Mouse (Mus musculus) CD4-positive helper T cell, adult 2 months (primary cell): ENCODE measurements around the gene Csf3r.

ENCODE experiments used
- DNase-seq: peaks from one replicate; pipeline ENCODE4 v3.0.0-alpha.2; 2012; ENCODE audit warnings: low read depth, missing footprints, low spot score

Gene Csf3r

DNA sequence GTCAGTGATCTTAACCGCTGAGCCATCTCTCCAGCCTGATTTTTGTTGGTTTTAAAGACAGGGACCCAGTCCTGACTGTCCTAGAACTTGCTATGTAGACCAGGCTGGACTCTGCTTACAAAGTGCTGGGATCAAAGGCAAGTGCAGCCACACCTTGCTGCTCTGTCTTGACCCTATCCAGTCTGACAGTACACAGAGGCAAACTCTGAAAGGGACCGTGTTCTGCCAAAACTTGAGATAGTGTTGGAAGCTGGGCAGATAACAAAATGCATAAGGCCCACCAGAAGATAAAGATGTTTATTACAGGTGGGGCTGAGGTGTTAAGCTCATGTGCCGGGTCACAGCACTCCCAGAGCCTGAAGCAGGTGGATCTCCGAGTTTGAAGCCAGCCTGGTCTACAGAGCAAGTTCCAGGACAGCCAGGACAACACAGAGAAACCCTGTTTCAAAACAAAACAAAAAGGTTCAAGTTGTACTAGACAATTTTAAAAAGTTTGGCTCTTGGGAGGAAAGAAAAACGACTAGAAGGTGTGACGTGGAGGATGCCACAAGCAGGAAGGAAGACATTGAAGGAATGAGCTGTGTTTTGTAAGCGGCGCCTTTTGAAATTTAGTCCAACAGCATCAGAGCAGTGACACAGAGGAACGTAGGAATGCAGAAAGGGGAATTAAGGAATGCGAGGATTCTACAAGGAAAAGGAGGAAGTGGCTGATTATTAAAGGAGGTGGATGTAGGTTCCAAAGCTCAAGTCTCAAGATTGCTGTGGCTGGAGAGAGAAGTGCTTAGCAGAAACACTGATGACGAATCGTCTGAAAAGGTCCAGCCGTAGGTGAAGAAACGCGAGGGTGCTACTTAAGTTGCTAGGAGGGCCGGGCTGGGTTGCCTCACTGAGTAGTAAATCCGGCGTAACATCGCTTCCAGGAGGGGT is 33.1 kb downstream of the Csf3r start:
- peak; percentile 11 for DNase-seq

- peak; percentile 93 for DNase-seq
Measured at GRCm38 (mm10) chr4:126058134-126058996, 34.0 kb downstream of the Csf3r start, which contains the start of gene Oscp1. TSS of gene Oscp1 (plus strand) at chr4:126058565.

- DNase-seq: no peak
Measured at GRCm38 (mm10) chr4:126058997-126059362, 34.6 kb downstream of the Csf3r start.

DNA sequence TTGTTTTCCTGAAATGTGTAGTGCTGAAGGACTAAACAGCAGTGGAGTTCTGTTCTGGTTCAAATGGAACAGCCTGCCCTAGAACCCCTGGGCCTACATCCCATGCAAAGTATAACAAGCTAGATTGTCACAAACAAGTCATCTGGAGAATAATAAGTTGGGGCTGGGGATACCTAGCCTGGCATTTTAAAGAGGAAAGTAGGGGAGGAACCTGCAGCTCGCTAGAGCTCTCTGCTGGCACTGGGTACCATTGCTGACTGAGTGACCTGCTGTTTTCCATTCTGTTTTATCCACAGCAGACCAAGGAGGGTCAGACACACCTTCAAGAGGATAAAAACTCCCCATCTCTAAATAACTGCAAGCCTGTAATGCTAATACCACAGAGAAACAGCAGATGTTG is 38.5 kb downstream of the Csf3r start:
- DNase-seq: no peak

- DNase-seq: no peak
Measured at GRCm38 (mm10) chr4:126065241-126065640, 40.9 kb downstream of the Csf3r start.

GRCm38 (mm10) chr4:126067401-126068077 is 43.2 kb downstream of the Csf3r start:
- no peak for DNase-seq

DNA sequence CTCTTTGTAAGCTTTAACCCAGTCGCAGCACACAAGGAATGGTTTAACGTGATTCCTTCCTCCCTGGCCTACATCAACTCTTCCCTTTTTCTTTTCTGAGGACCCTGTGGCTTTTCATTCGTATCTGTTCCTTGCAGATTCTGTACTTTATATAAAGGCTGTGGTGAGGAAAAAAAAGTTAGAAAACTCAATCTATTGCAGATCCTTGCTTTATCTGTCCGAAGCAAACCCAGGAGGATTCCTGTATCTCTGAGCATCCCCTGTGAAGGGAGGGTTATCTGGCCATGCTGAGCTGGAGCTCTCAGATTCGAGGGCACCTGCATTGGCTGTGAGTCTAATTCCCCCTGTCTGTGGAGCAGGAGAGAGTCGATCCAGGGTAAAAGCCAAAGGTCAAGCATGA is 44.5 kb downstream of the Csf3r start:
- DNase-seq: no peak

DNA sequence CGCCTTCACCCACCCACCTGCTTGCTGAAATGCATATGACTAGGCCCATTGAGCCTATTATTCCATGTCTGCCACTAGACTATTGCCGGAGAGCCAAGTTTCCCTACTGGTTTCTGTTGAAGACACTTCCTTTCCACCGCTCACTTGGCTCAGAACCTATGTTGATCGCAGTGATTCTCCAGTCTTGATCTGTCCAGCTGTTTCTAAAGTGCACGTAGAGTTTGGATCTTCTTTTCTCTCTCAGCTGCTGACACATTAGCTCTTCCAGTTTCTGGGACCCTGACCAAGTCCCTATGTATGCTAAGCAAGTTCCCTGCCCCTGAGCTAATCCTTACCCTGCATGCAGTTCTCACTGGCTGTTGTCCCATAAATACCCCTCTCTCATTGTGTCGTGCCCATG is 53.5 kb downstream of the Csf3r start:
- DNase-seq: no peak

DNA sequence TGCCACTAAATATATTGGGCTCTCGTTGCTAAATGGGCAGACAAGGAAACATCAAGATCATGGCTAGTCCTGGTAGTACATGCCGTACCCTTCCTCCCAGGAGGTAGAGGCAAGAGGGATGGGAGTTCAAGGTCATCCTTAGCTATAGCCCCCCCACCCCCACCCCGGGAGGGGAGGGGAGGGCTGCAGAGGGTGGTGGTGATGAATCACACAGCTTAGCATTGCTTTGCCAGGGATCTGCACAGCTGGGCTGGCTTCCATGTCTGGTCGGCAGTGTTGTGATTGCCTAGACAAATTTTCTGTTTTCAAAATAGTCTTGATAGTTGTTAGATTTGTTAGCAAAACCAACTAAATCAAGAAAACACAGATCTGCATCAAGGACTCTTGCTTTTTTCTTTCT is 54.9 kb downstream of the Csf3r start:
- DNase-seq: no peak

GRCm38 (mm10) chr4:126081601-126082000 is 57.3 kb downstream of the Csf3r start:
- DNase-seq: no peak

DNA sequence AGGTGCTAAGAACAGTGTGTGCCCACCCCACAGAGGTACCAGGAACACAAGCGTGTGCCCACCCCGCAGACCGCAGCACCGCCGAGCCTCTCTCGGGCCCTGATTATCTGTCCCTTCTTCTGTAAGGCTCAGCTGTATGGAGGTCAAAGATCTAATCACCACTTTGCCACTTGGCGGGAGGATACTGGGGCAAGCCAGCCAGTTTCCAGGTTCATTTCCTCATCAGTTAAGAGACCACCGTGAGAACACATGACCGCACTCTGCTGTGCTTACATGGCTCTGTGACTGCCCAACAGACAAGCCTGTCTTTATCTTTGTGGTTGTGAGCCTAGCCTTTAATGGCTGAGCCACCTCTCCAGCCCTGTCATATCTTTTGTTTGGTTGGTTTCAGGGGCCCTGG is 58.7 kb downstream of the Csf3r start:
- DNase-seq: no peak

GRCm38 (mm10) chr4:126084382-126084781 is 60.0 kb downstream of the Csf3r start:
- no peak for DNase-seq

GRCm38 (mm10) chr4:126085996-126086576 is 61.7 kb downstream of the Csf3r start:
- peak; percentile 85 for DNase-seq

- DNase-seq: peak; percentile 53
Measured at GRCm38 (mm10) chr4:126090101-126090847, 65.9 kb downstream of the Csf3r start.

DNA sequence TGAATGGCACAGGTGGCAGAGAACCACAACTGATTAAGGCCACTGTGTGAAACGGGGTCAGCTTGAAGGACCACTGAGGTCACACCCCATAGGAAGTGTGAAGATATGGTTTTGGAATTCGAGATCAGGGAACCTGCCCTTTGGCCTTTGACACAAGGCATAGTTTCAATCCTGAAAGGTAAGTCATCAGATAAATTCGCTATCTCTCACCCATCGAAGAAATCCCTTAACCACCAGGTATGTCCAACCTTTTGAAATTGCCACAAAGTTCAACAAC is 66.4 kb downstream of the Csf3r start:
- DNase-seq: no peak

GRCm38 (mm10) chr4:126091873-126092272 is 67.5 kb downstream of the Csf3r start:
- no peak for DNase-seq
